In genomic region chr6:39242718-39243471, GRCm38 (mm10) we compare ENCODE assay signal across 8 mouse cellular contexts. TPM values are rescaled to one million over a fixed set of nuclear protein-coding genes. Genes with fewer than 3 reads are reported as not detected.
DNase-seq lines count a peak whose midpoint lies in the region; ATAC-seq and TF ChIP-seq lines count a peak whose summit lies in the region.

No protein-coding gene starts in this region.

- POLR2A ChIA-PET in Patski (lab: Charles Lee): interaction anchor here (1.0 kb wide), 1 partner anchor 17 kb away, joined by 3 read pairs; no protein-coding TSS in a partner anchor

- peak overlapping the region; percentile 72 for H3K27ac ChIP-seq in hindbrain, embryonic 14.5 days
- peak overlapping the region; percentile 88 for H3K27ac ChIP-seq in macrophage
- H3K27ac ChIP-seq in stomach, embryonic 14.5 days (ENCODE audit: low read length): peak overlapping the region; percentile 88

- H3K4me3 ChIP-seq in hindbrain, embryonic 14.5 days (replicated peaks; ENCODE audit: low read length): no peak overlapping the region
- no peak overlapping the region for H3K4me3 ChIP-seq in macrophage (ENCODE audit: inconsistent target)
- H3K4me3 ChIP-seq in stomach, embryonic 14.5 days (ENCODE audit: low read depth, low read length): no peak overlapping the region

- no peaks in the 10 kb centered on the region for H3K36me3 ChIP-seq in hindbrain, embryonic 14.5 days (replicated peaks; ENCODE audit: control insufficient read depth, insufficient read depth)
- H3K36me3 ChIP-seq in macrophage (ENCODE audit: inconsistent target): no peaks in the 10 kb centered on the region
- H3K36me3 ChIP-seq in stomach, embryonic 14.5 days (ENCODE audit: control insufficient read depth, insufficient read depth, low read length): no peaks in the 10 kb centered on the region

- CTCF ChIA-PET in Patski (lab: Charles Lee): interaction anchor here (1.1 kb wide), 1 partner anchor 10 kb away, joined by 3 read pairs; no protein-coding TSS in a partner anchor

- WGBS in hindbrain, embryonic 14.5 days: 44% methylated on average over 8 of the region's 8 CpGs
- WGBS in macrophage (ENCODE audit: missing documents): 81% methylated on average over 8 of the region's 8 CpGs
- whole genome bisulfite sequencing in stomach, embryonic 14.5 days: 23% methylated on average over 8 of the region's 8 CpGs

- peaks cover 17% of the 10 kb centered on the region for H3K4me1 ChIP-seq in hindbrain, embryonic 14.5 days (replicated peaks; ENCODE audit: control insufficient read depth, insufficient read depth, low read length)
- peaks cover 19% of the 10 kb centered on the region for H3K4me1 ChIP-seq in stomach, embryonic 14.5 days (ENCODE audit: control insufficient read depth, insufficient read depth, low read length)

- H3K79me2 ChIP-seq in macrophage (ENCODE audit: inconsistent target): no peaks in the 10 kb centered on the region

- no peaks in the 10 kb centered on the region for H3K9me3 ChIP-seq in hindbrain, embryonic 14.5 days (ENCODE audit: control insufficient read depth, low read length)
- H3K9me3 ChIP-seq in stomach, embryonic 14.5 days (ENCODE audit: control insufficient read depth, low read depth, low read length): no peaks in the 10 kb centered on the region

- H3K9ac ChIP-seq in hindbrain, embryonic 14.5 days: no peak overlapping the region
- no peak overlapping the region for H3K9ac ChIP-seq in stomach, embryonic 14.5 days (replicated peaks; ENCODE audit: low read depth, low read length)

- ATAC-seq in Patski: peak; percentile 66
- ATAC-seq in hindbrain, embryonic 14.5 days (ENCODE audit: low FRiP score): peak; percentile 90
- ATAC-seq in stomach, embryonic 14.5 days (ENCODE audit: insufficient number of reproducible peaks, insufficient read depth, low FRiP score, low read depth): peak; percentile 92

- in situ Hi-C loops in Patski (cut with MboI; ENCODE audit: low pct_unique_long_range_greater_than_20kb): no loop called here

- no peaks in the 10 kb centered on the region for H3K27me3 ChIP-seq in Patski
- no peaks in the 10 kb centered on the region for H3K27me3 ChIP-seq in hindbrain, embryonic 14.5 days (ENCODE audit: control insufficient read depth, insufficient read depth, low read length)
- H3K27me3 ChIP-seq in stomach, embryonic 14.5 days (ENCODE audit: control insufficient read depth, insufficient read depth, low read length): no peaks in the 10 kb centered on the region

- TF ChIP-seq CTCF in Patski (IDR thresholded peaks at IDR 0.05): no peak

- H3K4me2 ChIP-seq in hindbrain, embryonic 14.5 days (replicated peaks): no peak overlapping the region
- 0 out of 2 replicates have a peak overlapping the region, but pooled peaks have one; percentile 5 for H3K4me2 ChIP-seq in stomach, embryonic 14.5 days (replicated peaks; ENCODE audit: low read depth, low read length)

- DNase-seq in Patski (ENCODE audit: low read depth, low spot score): peak; percentile 83
- DNase-seq in cerebellum, adult 8-10 months: peak; percentile 80
- peak; percentile 68 for DNase-seq in gastrocnemius, adult 18-20 months (ENCODE audit: low spot score)
- peak; percentile 86 for DNase-seq in hindbrain, embryonic 14.5 days (ENCODE audit: low spot score)
- DNase-seq in layer of hippocampus, adult 9-11 months: peak; percentile 42
- DNase-seq in thymus, postnatal 10 days (ENCODE audit: low spot score in 2 of 2): no peak

RNA-seq across cellular contexts. Expression of gene Kdm7a, which starts 36.3 kb away (rescaled TPM):
- polyA plus RNA-seq in Patski (2021) (11.2 TPM), macrophage (2018) (11.0 to 14.5 TPM (median 11.1 TPM) in 3 replicates)
- 10 to 100 TPM; 25.3 to 26.2 TPM for total RNA-seq in gastrocnemius, adult 18-20 months (2021)
- polyA plus RNA-seq in hindbrain, embryonic 14.5 days (2014; fragmentation: Nextera tagmentation; extraction: Ambion mirVana): 5.5 TPM in 2 replicates
- 100 to 1,000 TPM in 6 of 26 experiments, 10 to 100 TPM in 20; 17.4 to 122 (median 66.6) TPM for total RNA-seq in macrophage (2018; cell fraction: chromatin; rRNA removed)
- total RNA-seq in macrophage (2018; cell fraction: cytosol; rRNA removed): 10 to 100 TPM in 25 of 26 experiments, 1 to 10 TPM in 1; 7.8 to 38.7 (median 29.1) TPM
- total RNA-seq in macrophage (2018; cell fraction: nucleus; rRNA removed): 10 to 100 TPM; 26.7 to 93.0 (median 57.8) TPM
- polyA plus RNA-seq in stomach, embryonic 14.5 days (2014; fragmentation: Nextera tagmentation; extraction: Ambion mirVana): 6.5 and 7.2 TPM in 2 replicates

Comparison
In these comparisons a context has a peak if more than half of its experiments do, and no peak if none do; other contexts are left out.
1. DNase-seq: peak in Patski (single experiment), cerebellum, adult 8-10 months (single experiment), gastrocnemius, adult 18-20 months (single experiment), hindbrain, embryonic 14.5 days (single experiment) and layer of hippocampus, adult 9-11 months (single experiment); none in thymus, postnatal 10 days (0 of 2).
2. Peak in every context shown above with its lines, with median percentiles within 50 percentile points of each other: ATAC-seq and H3K27ac ChIP-seq.